Mouse (Mus musculus): Measurements from ENCODE around the gene Awat1.

Gene Awat1

GRCm38 (mm10) chrX:100571951-100572350 is at the start of gene Awat1:
TSS of gene Awat1 (plus strand) at chrX:100572251.
- DNase-seq (ENCODE audit: extremely low read depth, insufficient read length, low spot score), result no peak

GRCm38 (mm10) chrX:100524471-100524870 is 47.6 kb upstream of the Awat1 start, which contains the start of gene Dgat2l6:
TSS of gene Dgat2l6 (plus strand) at chrX:100524838.
- no peak for DNase-seq (ENCODE audit: extremely low read depth, insufficient read length, low spot score)

- no peak for DNase-seq (ENCODE audit: extremely low read depth, insufficient read length, low spot score)
Observed at GRCm38 (mm10) chrX:100556026-100556425, 16.0 kb upstream of the Awat1 start.

- DNase-seq (ENCODE audit: extremely low read depth, insufficient read length, low spot score), result no peak
Observed at GRCm38 (mm10) chrX:100565696-100566095, 6.4 kb upstream of the Awat1 start.

GRCm38 (mm10) chrX:100594791-100595190 is 22.7 kb downstream of the Awat1 start, which contains the start of gene P2ry4:
TSS of gene P2ry4 (minus strand) at chrX:100594869.
- no peak for DNase-seq (ENCODE audit: extremely low read depth, insufficient read length, low spot score)

- peak; percentile 2 for DNase-seq (ENCODE audit: extremely low read depth, insufficient read length, low spot score)
Observed at GRCm38 (mm10) chrX:100597439-100597838, 25.4 kb downstream of the Awat1 start.

GRCm38 (mm10) chrX:100599755-100600154 is 27.7 kb downstream of the Awat1 start:
- DNase-seq (ENCODE audit: extremely low read depth, insufficient read length, low spot score), result no peak

GRCm38 (mm10) chrX:100605314-100605713 is 33.3 kb downstream of the Awat1 start, which contains the start of gene Arr3:
TSS of gene Arr3 (plus strand) at chrX:100605497.
- DNase-seq (ENCODE audit: extremely low read depth, insufficient read length, low spot score), result no peak

- no peak for DNase-seq (ENCODE audit: extremely low read depth, insufficient read length, low spot score)
Observed at GRCm38 (mm10) chrX:100618488-100618887, 46.4 kb downstream of the Awat1 start.

GRCm38 (mm10) chrX:100621366-100621765 is 49.3 kb downstream of the Awat1 start:
- no peak for DNase-seq (ENCODE audit: extremely low read depth, insufficient read length, low spot score)

GRCm38 (mm10) chrX:100624242-100624641 is 52.2 kb downstream of the Awat1 start:
- no peak for DNase-seq (ENCODE audit: extremely low read depth, insufficient read length, low spot score)

- DNase-seq (ENCODE audit: extremely low read depth, insufficient read length, low spot score), result peak; percentile 34
Observed at GRCm38 (mm10) chrX:100625146-100625545, 53.1 kb downstream of the Awat1 start.

- DNase-seq (ENCODE audit: extremely low read depth, insufficient read length, low spot score), result no peak
Observed at GRCm38 (mm10) chrX:100625546-100625801, 53.4 kb downstream of the Awat1 start, which contains the start of gene Kif4. TSS of gene Kif4 (plus strand) at chrX:100625737.

GRCm38 (mm10) chrX:100625802-100626793 is 54.0 kb downstream of the Awat1 start, which contains the start of gene Pdzd11:
TSS of gene Pdzd11 (minus strand) at chrX:100626568.
- peak; percentile 97 for DNase-seq (ENCODE audit: extremely low read depth, insufficient read length, low spot score)
